Mouse (Mus musculus) embryonic facial prominence, embryonic 10.5 days (tissue): ENCODE measurements around the gene Nutf2. TPM values are rescaled to one million over a fixed set of nuclear protein-coding genes. Genes with fewer than 3 reads are reported as not detected.

Experiments
- DNase-seq: peaks from one replicate; pipeline ENCODE4 v3.0.0-alpha.2; 2017; ENCODE audit warnings: low spot score
- H3K27ac ChIP-seq: fragments of 300-500 bp; sonication (generic); replicated peaks from 2 replicates; pipeline ENCODE4 v1.5.1; 2016; ENCODE audit warnings: mild to moderate bottlenecking
- H3K27me3 ChIP-seq: fragments of 300-500 bp; sonication (generic); replicated peaks from 2 replicates; pipeline ENCODE4 v1.6.1; 2016; ENCODE audit warnings: low read depth, mild to moderate bottlenecking; ENCODE audit not compliant: poor library complexity, severe bottlenecking
- H3K36me3 ChIP-seq: fragments of 300-500 bp; sonication (generic); replicated peaks from 2 replicates; pipeline ENCODE4 v1.6.1; 2016; ENCODE audit warnings: mild to moderate bottlenecking, moderate library complexity
- H3K4me1 ChIP-seq: fragments of 300-500 bp; sonication (generic); 2 replicates; pipeline ENCODE4 v1.6.1; 2016
- H3K4me3 ChIP-seq: fragments of 300-500 bp; sonication (generic); 2 replicates; pipeline ENCODE4 v1.5.1; 2016; ENCODE audit warnings: mild to moderate bottlenecking, moderate library complexity
- H3K9me3 ChIP-seq: fragments of 300-500 bp; sonication (generic); 2 replicates; pipeline ENCODE4 v1.6.1; 2016; ENCODE audit warnings: mild to moderate bottlenecking
- WGBS: fragments of 180-500 bp; shearing (Covaris S2); methylation state at CpG from one replicate; pipeline ENCODE4 v1.1.7; 2016; 5-methylcytosine and 5-hydroxymethylcytosine counted together
- polyA plus RNA-seq: library from polyadenylated mRNA; unstranded; fragments of >200 nt; fragmentation: Nextera tagmentation; extraction: Ambion mirVana; gene quantifications from 2 replicates; pipeline ENCODE4 v1.2.1, GENCODE M21; 2016

Gene Nutf2
- polyA plus RNA-seq, 1 experiment from 2014 or later = 394 TPM

DNA sequence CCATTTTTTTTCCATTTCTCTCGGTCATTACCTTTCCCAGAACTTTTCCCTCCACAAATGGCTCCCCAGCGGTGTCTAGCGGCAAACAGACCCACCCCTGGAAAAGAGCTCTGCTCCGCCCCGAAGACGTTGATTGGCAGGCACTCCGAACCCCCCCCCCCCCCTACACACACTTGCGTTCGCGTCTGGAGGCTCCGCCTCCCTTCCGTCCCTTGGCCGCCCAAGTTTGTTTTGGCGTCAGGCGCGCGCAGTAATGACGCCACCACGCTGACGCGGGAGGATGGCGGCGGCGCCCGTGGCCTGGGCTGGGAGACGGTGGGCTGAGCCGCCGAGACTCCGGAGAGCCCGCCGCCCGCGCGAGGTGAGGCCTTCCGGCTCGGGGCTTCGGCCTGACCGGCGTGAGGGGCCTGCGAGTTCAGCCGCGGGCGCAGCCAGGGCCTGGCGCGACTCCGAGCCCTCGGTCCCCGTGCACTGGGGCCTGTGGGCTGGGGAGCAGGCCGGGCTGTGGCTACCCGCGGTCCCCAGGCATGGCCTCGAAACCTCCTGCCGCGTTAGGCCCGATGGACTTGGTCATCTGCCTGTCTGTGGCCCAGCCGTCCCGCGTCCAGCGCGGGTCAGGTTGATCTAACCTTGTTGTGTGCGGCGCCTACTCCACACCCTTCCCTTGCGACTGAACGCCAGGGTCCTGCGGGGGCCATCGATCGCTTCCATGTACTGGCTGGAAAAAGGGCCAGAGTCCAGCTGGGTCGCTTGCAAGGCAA lies 40.0 kb downstream of the Nutf2 start, which contains the start of gene Pskh1:
Pskh1 (plus strand) TSS at position 262 of the 761 bp plus-strand sequence.
- Histone ChIP-seq H3K4me3 (peak within 1 kb of the TSS; percentile 97), H3K36me3 (no peaks in the 10 kb centered on the region), H3K27me3 (no peaks in the 10 kb centered on the region), H3K27ac (peak within 1 kb of the TSS; percentile 98), H3K4me1 (peaks cover 8% of the 10 kb centered on the region), H3K9me3 (no peaks in the 10 kb centered on the region)
- DNase-seq = peak; percentile 96
- under 1% methylated on average over 68 of the region's 68 CpGs for WGBS

DNA sequence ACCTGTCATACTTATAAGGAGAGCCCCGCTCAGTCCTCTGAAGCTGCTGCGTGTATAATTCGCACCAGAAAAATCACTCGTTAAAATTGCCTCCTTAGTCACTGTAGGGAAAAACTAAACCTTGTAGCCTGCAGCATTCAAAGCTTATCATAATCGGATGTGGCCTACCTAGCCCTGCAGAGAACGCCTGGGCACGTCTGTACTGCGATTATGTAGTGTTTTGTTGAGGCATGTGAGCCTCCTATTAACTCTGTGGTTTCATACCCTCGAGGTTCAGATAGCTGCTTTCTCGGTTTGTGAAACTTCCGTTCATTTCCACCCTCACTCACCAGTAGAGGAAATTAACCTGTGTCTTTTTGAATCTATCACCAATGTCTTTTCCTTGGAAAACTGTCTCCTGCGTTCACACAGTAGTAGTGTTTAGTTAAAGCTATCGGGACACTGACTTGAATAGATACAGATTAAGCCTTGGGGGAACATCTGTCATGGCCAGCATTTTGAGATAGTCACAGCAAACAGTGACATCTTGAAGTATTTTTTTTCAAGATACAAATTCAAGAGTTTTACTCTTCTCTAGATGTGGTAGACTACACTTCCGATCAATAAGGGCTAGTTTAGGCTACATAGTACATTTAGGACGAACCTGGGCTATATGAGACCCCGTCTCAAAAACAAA lies 40.7 kb downstream of the Nutf2 start:
- 38% methylated on average over 16 of the region's 16 CpGs for WGBS
- Histone ChIP-seq H3K36me3 (no peaks in the 10 kb centered on the region), H3K4me1 (peaks cover 8% of the 10 kb centered on the region), H3K9me3 (no peaks in the 10 kb centered on the region), H3K27me3 (no peaks in the 10 kb centered on the region), H3K4me3 (peak overlapping the region; percentile 97), H3K27ac (peak overlapping the region; percentile 98)
- no peak for DNase-seq

DNA sequence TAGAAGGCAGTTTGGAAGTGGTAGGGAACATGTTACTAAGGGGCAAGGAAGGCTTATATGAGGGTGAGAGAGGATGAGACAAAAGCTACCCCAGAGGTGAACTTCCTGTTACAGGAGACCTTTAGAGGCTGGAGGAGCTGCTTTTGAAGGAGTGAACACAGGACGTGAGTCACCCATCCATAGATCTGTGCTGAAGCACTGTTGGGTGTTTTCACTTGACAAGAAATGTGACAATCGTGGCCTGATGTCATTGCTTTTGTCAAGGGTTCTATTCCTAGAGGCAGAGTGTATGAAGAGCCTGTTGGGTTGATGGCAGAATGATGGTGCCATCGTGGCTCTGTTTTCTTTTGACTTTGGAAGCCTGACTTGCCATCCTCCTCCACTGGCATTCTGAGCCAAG lies 59.0 kb downstream of the Nutf2 start:
- Histone ChIP-seq H3K4me3 (no peak overlapping the region), H3K36me3 (peaks cover 49% of the 10 kb centered on the region), H3K4me1 (no peaks in the 10 kb centered on the region), H3K9me3 (no peaks in the 10 kb centered on the region), H3K27me3 (no peaks in the 10 kb centered on the region), H3K27ac (no peak overlapping the region)
- no peak for DNase-seq
- WGBS = 82% methylated on average over 3 of the region's 3 CpGs

DNA sequence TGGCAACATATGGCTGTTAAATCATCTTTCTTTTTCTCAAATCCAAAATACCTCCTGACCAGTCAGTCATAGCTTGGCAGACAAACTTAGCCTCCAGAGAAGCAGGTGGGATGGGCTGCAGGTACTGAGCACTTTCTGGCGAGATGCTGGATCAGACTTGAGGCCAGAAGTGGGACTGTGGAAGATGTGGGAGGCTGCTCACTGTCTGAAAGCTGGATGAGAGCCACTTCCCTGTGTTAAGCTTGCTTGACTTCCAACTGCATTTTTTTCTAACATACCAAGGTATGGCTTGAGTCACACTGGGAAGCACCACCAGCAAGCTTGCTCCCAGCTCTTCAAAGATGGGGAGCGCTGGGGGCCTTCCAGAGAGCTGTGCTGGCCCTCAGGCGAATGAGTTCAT lies 64.7 kb downstream of the Nutf2 start:
- 73% methylated on average over 3 of the region's 3 CpGs for WGBS
- no peaks in the 10 kb centered on the region for H3K4me1 ChIP-seq
- H3K27me3 ChIP-seq = no peaks in the 10 kb centered on the region
- no peaks in the 10 kb centered on the region for H3K9me3 ChIP-seq
- DNase-seq = no peak
- no peak overlapping the region for H3K4me3 ChIP-seq
- no peak overlapping the region for H3K27ac ChIP-seq
- H3K36me3 ChIP-seq = peaks cover 29% of the 10 kb centered on the region

Other genes with a start within 250 kb of the Nutf2 start
- 136 and 137 TPM in 2 replicates for gene Ctcf, start 224.0 kb upstream of the Nutf2 start, polyA plus RNA-seq
- 0.59 and 0.64 TPM in 2 replicates for gene Agrp, start 223.2 kb upstream of the Nutf2 start, polyA plus RNA-seq
- gene Carmil2, start 174.3 kb upstream of the Nutf2 start, polyA plus RNA-seq = 1.5 TPM in 2 replicates
- gene Acd, start 159.5 kb upstream of the Nutf2 start, polyA plus RNA-seq = 67.7 and 72.6 TPM in 2 replicates
- 15.1 and 16.8 TPM in 2 replicates for gene Pard6a, start 159.4 kb upstream of the Nutf2 start, polyA plus RNA-seq
- not detected in 2 replicates for gene 4933405L10Rik, start 152.9 kb upstream of the Nutf2 start, polyA plus RNA-seq
- gene Enkd1, start 152.4 kb upstream of the Nutf2 start, polyA plus RNA-seq = 49.3 and 54.0 TPM in 2 replicates
- gene Gfod2, start 101.9 kb upstream of the Nutf2 start, polyA plus RNA-seq = 34.7 and 36.6 TPM in 2 replicates
- 11.4 and 12.1 TPM in 2 replicates for gene Ranbp10, start 33.2 kb upstream of the Nutf2 start, polyA plus RNA-seq
- 0.19 and 0.40 TPM in 2 replicates for gene Tsnaxip1, start 32.8 kb upstream of the Nutf2 start, polyA plus RNA-seq
- gene Cenpt, start 7.3 kb upstream of the Nutf2 start, polyA plus RNA-seq = 49.6 and 51.2 TPM in 2 replicates
- 82.1 and 83.0 TPM in 2 replicates for gene Thap11, start 5.4 kb upstream of the Nutf2 start, polyA plus RNA-seq
- gene Edc4, start 20.3 kb downstream of the Nutf2 start, polyA plus RNA-seq = 69.8 and 78.4 TPM in 2 replicates
- gene Nrn1l, start 33.0 kb downstream of the Nutf2 start, polyA plus RNA-seq = 0.35 and 0.54 TPM in 2 replicates
- gene Pskh1, start 39.9 kb downstream of the Nutf2 start, polyA plus RNA-seq = 35.9 and 38.1 TPM in 2 replicates
- gene Ctrl, start 73.3 kb downstream of the Nutf2 start, polyA plus RNA-seq = 1.9 and 2.2 TPM in 2 replicates
- gene Psmb10, start 77.9 kb downstream of the Nutf2 start, polyA plus RNA-seq = 30.5 and 36.8 TPM in 2 replicates
- gene Lcat, start 82.8 kb downstream of the Nutf2 start, polyA plus RNA-seq = 1.7 and 2.4 TPM in 2 replicates
- gene Slc12a4, start 105.5 kb downstream of the Nutf2 start, polyA plus RNA-seq = 31.0 and 33.9 TPM in 2 replicates
- not detected in 2 replicates for gene Dpep3, start 118.8 kb downstream of the Nutf2 start, polyA plus RNA-seq
- 21.0 and 24.9 TPM in 2 replicates for gene Dus2, start 130.8 kb downstream of the Nutf2 start, polyA plus RNA-seq
- not detected in 2 replicates for gene Dpep2nb, start 145.4 kb downstream of the Nutf2 start, polyA plus RNA-seq
- gene Ddx28, start 151.3 kb downstream of the Nutf2 start, polyA plus RNA-seq = 22.3 and 23.6 TPM in 2 replicates
- gene Nfatc3, start 198.3 kb downstream of the Nutf2 start, polyA plus RNA-seq = 6.8 and 7.3 TPM in 2 replicates